Mouse (Mus musculus) CH12F3 (cell line): ENCODE data around the gene Oprm1.

Experiments
- in situ Hi-C: fragments of 300-500 bp; cut with MboI; formaldehyde crosslinking; loops from 2 replicates; pipeline ENCODE4 v1.14.3; 2020; ENCODE audit warnings: low sequenced_read_pairs

The Oprm1 gene

GRCm38 (mm10) chr10:7035547-7035946, 277.2 kb downstream of the Oprm1 start:
- in situ Hi-C loops: no loop called here

GRCm38 (mm10) chr10:7037194-7037593, 278.9 kb downstream of the Oprm1 start:
- in situ Hi-C loops: no loop called here

- in situ Hi-C loops: no loop called here
Observed at GRCm38 (mm10) chr10:7041032-7041431, 282.7 kb downstream of the Oprm1 start.

- in situ Hi-C loops: no loop called here
Observed at GRCm38 (mm10) chr10:7043896-7044295, 285.6 kb downstream of the Oprm1 start.

GRCm38 (mm10) chr10:7047288-7047918, 289.1 kb downstream of the Oprm1 start:
- in situ Hi-C loops: no loop called here

- in situ Hi-C loops: no loop called here
Observed at GRCm38 (mm10) chr10:7047919-7048291, 289.6 kb downstream of the Oprm1 start.

GRCm38 (mm10) chr10:7049901-7050300, 291.6 kb downstream of the Oprm1 start:
- in situ Hi-C loops: loop anchor here (25.0 kb wide), 1 partner anchor 163 kb away; no protein-coding TSS in a partner anchor

GRCm38 (mm10) chr10:7052315-7053017, 294.2 kb downstream of the Oprm1 start, which contains the start of gene Ipcef1:
Gene Ipcef1 (minus strand): TSS chr10:7052478.
- in situ Hi-C loops: loop anchor here (25.0 kb wide), 1 partner anchor 165 kb away; no protein-coding TSS in a partner anchor

- in situ Hi-C loops: loop anchor here (25.0 kb wide), 1 partner anchor 167 kb away; no protein-coding TSS in a partner anchor
Observed at GRCm38 (mm10) chr10:7054560-7055205, 296.4 kb downstream of the Oprm1 start.

GRCm38 (mm10) chr10:7057546-7057945, 299.2 kb downstream of the Oprm1 start:
- in situ Hi-C loops: loop anchor here (25.0 kb wide), 1 partner anchor 170 kb away; no protein-coding TSS in a partner anchor

GRCm38 (mm10) chr10:7060326-7060725, 302.0 kb downstream of the Oprm1 start:
- in situ Hi-C loops: loop anchor here (25.0 kb wide), 1 partner anchor 173 kb away; no protein-coding TSS in a partner anchor

- in situ Hi-C loops: loop anchor here (25.0 kb wide), 1 partner anchor 176 kb away; no protein-coding TSS in a partner anchor
Observed at GRCm38 (mm10) chr10:7062993-7063392, 304.7 kb downstream of the Oprm1 start.

GRCm38 (mm10) chr10:7063752-7064457, 305.6 kb downstream of the Oprm1 start:
- in situ Hi-C loops: loop anchor here (25.0 kb wide), 1 partner anchor 177 kb away; no protein-coding TSS in a partner anchor

- in situ Hi-C loops: loop anchor here (25.0 kb wide), 1 partner anchor 181 kb away; no protein-coding TSS in a partner anchor
Observed at GRCm38 (mm10) chr10:7068608-7069007, 310.3 kb downstream of the Oprm1 start.

- in situ Hi-C loops: loop anchor here (25.0 kb wide), 1 partner anchor 182 kb away; no protein-coding TSS in a partner anchor
Observed at GRCm38 (mm10) chr10:7069090-7069489, 310.8 kb downstream of the Oprm1 start.

- in situ Hi-C loops: loop anchor here (25.0 kb wide), 1 partner anchor 183 kb away; no protein-coding TSS in a partner anchor
Observed at GRCm38 (mm10) chr10:7070100-7070835, 312.0 kb downstream of the Oprm1 start.

- in situ Hi-C loops: loop anchor here (25.0 kb wide), 1 partner anchor 184 kb away; no protein-coding TSS in a partner anchor
Observed at GRCm38 (mm10) chr10:7070924-7071323, 312.6 kb downstream of the Oprm1 start.

GRCm38 (mm10) chr10:7074231-7074630, 315.9 kb downstream of the Oprm1 start:
- in situ Hi-C loops: loop anchor here (25.0 kb wide), 1 partner anchor 187 kb away; no protein-coding TSS in a partner anchor

- in situ Hi-C loops: no loop called here
Observed at GRCm38 (mm10) chr10:7075661-7076060, 317.4 kb downstream of the Oprm1 start.

- in situ Hi-C loops: no loop called here
Observed at GRCm38 (mm10) chr10:7076201-7076600, 317.9 kb downstream of the Oprm1 start.
